Mouse (Mus musculus) erythroblast, embryonic 14.5 days (primary cell): ENCODE results near the gene Hrh2. TPM values are rescaled to one million over a fixed set of nuclear protein-coding genes. Genes with fewer than 3 reads are reported as not detected.

ENCODE experiments used
- H3K27me3 ChIP-seq: 2 replicates; pipeline ENCODE4 v1.6.1; 2012; ENCODE audit warnings: inconsistent platforms; ENCODE audit not compliant: control insufficient read depth
- H3K36me3 ChIP-seq: 2 replicates; pipeline ENCODE4 v1.6.1; 2012; ENCODE audit warnings: mild to moderate bottlenecking, inconsistent platforms; ENCODE audit not compliant: control insufficient read depth
- H3K4me1 ChIP-seq: 2 replicates; pipeline ENCODE4 v1.6.1; 2012; ENCODE audit warnings: inconsistent platforms; ENCODE audit not compliant: control insufficient read depth
- H3K4me3 ChIP-seq: replicated peaks from 2 replicates; pipeline ENCODE3; 2012; ENCODE audit warnings: moderate library complexity, mild to moderate bottlenecking, inconsistent platforms
- H3K9me3 ChIP-seq: 2 replicates; pipeline ENCODE4 v1.6.1; 2012; ENCODE audit warnings: low read length, inconsistent platforms, mixed read lengths; ENCODE audit not compliant: control insufficient read depth
- GATA1 ChIP-seq: IDR thresholded peaks from 2 replicates; pipeline ENCODE4 v1.6.1; 2012; ENCODE audit warnings: low read length, inconsistent platforms, mixed read lengths
- TAL1 ChIP-seq: IDR thresholded peaks from 3 replicates; pipeline ENCODE4 v1.6.1; 2012; ENCODE audit warnings: low read length, inconsistent platforms, mixed read lengths
- polyA plus RNA-seq: library from polyadenylated mRNA; stranded (reverse); fragments of >175 nt; gene quantifications from 2 replicates; pipeline ENCODE4 v1.2.3, GENCODE M21; 2012

Gene Hrh2
- polyA plus RNA-seq, 1 experiment, result not detected

DNA sequence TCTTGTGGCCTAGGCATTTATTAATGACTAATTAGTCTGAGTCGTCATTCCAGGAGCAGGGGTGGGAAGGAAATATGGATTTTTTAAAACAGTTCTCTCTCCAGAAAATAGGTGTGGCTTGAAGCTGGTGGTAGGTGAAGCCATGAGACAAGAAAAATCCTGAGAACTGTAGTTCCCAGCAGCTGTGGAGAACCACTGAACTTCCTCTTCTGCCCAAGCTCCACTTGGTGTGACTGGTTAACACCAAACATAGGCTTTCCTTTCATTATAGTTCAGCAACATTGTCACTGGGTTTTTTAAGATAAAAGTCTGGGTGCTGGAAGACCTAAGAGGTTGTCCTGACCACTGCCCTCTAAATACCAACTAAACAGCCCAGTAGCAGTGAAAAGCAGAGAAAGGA is 31.4 kb upstream of the Hrh2 start:
- TF ChIP-seq GATA1 (no peak), TAL1 (no peak)
- H3K4me3 ChIP-seq, result no peak overlapping the region

DNA sequence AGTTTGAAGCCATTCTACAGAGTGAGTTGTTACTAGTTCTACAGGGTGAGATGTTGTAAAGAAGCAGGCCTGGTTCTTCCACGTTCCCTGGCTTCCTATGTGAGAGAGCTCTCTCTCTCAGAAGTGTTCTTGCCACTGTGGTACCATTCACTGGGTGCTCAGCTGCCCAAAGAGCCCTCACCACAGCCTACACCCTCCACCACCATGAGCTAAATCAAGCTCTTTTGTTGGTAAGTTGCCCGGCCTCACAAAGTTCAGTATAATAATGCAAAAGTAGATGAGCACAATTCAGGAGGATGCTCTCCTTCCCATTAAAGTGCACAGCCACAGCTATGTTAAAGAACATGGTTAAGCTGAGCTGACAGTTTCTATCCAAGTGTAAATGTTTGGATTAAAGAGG is 30.4 kb upstream of the Hrh2 start:
- Histone ChIP-seq H3K4me1 (no peaks in the 10 kb centered on the region), H3K36me3 (no peaks in the 10 kb centered on the region), H3K9me3 (no peaks in the 10 kb centered on the region), H3K27me3 (no peaks in the 10 kb centered on the region), H3K4me3 (no peak overlapping the region)
- TF ChIP-seq TAL1 (no peak), GATA1 (no peak)

More for the DNA sequence above, 31.4 kb upstream of the Hrh2 start:
- Histone ChIP-seq H3K4me1 (no peaks in the 10 kb centered on the region), H3K27me3 (no peaks in the 10 kb centered on the region), H3K9me3 (no peaks in the 10 kb centered on the region), H3K36me3 (no peaks in the 10 kb centered on the region)

DNA sequence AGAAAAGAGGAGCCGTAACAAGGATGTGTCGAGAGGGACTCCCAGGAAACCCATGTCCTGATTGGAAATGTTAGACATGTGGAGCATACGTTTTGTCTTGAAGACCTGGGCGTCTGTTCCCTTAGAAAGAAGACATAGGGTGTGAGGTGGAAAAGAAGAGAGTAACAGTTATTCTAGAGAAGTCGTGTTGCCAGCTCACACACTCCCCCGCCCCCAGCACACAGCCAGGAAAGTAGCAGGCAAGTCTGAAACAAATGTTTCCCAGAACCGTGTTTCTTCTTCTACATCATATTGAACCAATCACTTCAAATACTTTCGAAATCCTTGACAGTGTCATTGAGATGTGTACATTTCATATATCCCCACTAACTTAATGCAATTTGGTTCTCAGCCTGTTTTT is 28.6 kb upstream of the Hrh2 start:
- no peak for TF ChIP-seq TAL1
- no peak overlapping the region for H3K4me3 ChIP-seq
- H3K27me3 ChIP-seq, result no peaks in the 10 kb centered on the region
- no peaks in the 10 kb centered on the region for H3K36me3 ChIP-seq
- H3K4me1 ChIP-seq, result no peaks in the 10 kb centered on the region
- H3K9me3 ChIP-seq, result no peaks in the 10 kb centered on the region

DNA sequence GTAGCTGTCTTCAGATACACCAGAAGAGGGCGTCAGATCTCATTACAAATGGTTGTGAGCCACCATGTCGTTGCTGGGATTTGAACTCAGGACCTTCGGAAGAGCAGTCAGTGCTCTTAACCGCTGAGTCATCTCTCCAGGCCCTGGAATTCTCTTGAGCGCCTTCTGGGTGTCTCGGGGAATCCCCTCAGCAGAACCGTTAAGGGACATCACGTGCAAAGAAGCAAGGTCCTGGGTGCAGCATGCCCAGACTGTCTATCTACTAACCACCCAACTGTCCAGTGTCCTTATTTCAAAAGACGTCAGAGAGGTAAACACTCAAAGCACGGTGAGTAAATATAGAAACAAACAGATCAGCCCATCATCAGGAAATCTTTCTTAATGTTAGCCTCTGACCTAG is 27.5 kb upstream of the Hrh2 start:
- Histone ChIP-seq H3K4me1 (no peaks in the 10 kb centered on the region), H3K36me3 (no peaks in the 10 kb centered on the region), H3K27me3 (no peaks in the 10 kb centered on the region)

DNA sequence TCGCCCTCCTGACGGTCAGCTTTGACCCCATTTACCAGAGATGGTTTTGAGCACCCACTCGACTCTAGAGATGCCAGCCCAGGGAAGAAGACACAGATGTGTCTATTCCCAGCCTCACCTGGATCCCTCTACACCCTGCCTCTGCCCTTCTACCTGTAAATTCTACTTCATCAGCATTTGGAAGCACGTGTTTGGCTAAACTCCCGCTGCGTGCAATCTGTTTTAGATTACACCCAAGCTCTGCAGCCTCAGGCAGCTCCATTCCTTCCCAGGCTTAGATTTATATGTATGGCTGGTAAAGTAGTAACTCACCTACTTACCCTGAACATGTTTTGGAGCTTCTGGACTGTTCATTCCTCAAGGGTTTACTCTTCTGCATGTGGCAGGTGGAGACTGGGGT is 26.9 kb upstream of the Hrh2 start:
- H3K27me3 ChIP-seq, result no peaks in the 10 kb centered on the region
- no peaks in the 10 kb centered on the region for H3K9me3 ChIP-seq
- no peaks in the 10 kb centered on the region for H3K36me3 ChIP-seq
- H3K4me3 ChIP-seq, result no peak overlapping the region
- H3K4me1 ChIP-seq, result no peaks in the 10 kb centered on the region
- TF ChIP-seq TAL1 (no peak), GATA1 (no peak)

More for the DNA sequence above, 27.5 kb upstream of the Hrh2 start:
- TF ChIP-seq TAL1 (no peak), GATA1 (no peak)
- H3K9me3 ChIP-seq, result no peaks in the 10 kb centered on the region
- H3K4me3 ChIP-seq, result no peak overlapping the region

GRCm38 (mm10) chr13:54165765-54166164 is 26.2 kb upstream of the Hrh2 start:
- H3K36me3 ChIP-seq, result no peaks in the 10 kb centered on the region
- no peaks in the 10 kb centered on the region for H3K4me1 ChIP-seq
- no peak for TF ChIP-seq TAL1
- no peak for TF ChIP-seq GATA1
- no peaks in the 10 kb centered on the region; the same call in 1 of the 2 replicates for H3K9me3 ChIP-seq
- H3K27me3 ChIP-seq, result no peaks in the 10 kb centered on the region
- no peak overlapping the region for H3K4me3 ChIP-seq

DNA sequence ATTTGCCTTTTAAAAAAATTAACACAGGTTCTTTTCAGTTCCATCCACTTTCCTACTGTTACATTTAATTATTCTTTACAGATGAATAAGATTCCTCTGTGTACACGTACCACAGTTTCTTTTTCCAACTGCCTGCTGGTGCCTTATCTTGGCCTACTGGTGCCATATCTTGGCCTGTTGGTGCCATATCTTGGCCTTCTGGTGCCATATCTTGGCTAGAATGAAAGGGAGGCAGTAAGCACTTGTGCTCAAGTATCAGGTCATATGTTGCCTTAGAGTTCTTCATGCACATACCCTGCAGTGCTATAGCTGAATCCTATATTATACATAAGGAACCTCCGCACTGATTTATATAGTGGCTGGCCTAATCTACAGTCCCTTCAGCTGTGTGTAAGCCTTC is 24.9 kb upstream of the Hrh2 start:
- TF ChIP-seq GATA1 (no peak), TAL1 (no peak)
- H3K36me3 ChIP-seq, result no peaks in the 10 kb centered on the region
- no peaks in the 10 kb centered on the region for H3K4me1 ChIP-seq
- no peaks in the 10 kb centered on the region for H3K27me3 ChIP-seq
- H3K9me3 ChIP-seq, result peaks cover 3% of the 10 kb centered on the region
- H3K4me3 ChIP-seq, result no peak overlapping the region

DNA sequence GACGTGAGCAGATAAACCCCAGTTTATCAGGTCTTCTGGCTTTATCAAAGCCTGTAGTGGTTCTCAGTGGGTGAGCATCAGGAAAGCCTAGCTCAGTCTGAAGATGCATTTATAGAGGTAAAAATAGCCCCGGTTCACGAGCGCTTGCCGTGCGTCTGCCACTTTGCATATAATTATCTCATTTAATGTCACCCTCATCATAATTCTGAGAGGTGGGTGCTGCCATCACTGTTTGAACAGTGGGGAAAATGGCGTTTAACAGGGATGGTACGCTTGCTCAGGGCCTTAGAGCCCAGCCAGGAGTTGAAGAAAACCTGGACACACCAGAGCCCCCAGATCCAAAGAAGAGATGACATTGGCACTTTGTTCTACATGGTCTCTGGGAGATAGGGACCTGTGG is 23.3 kb upstream of the Hrh2 start:
- H3K9me3 ChIP-seq, result peaks cover 9% of the 10 kb centered on the region

GRCm38 (mm10) chr13:54170288-54170687 is 21.6 kb upstream of the Hrh2 start:
- no peak for TF ChIP-seq TAL1
- no peak for TF ChIP-seq GATA1
- peaks cover 16% of the 10 kb centered on the region for H3K9me3 ChIP-seq
- no peak overlapping the region for H3K4me3 ChIP-seq
- no peaks in the 10 kb centered on the region for H3K36me3 ChIP-seq
- H3K4me1 ChIP-seq, result no peaks in the 10 kb centered on the region
- no peaks in the 10 kb centered on the region for H3K27me3 ChIP-seq

More for the DNA sequence above, 23.3 kb upstream of the Hrh2 start:
- TF ChIP-seq TAL1 (no peak), GATA1 (no peak)
- Histone ChIP-seq H3K27me3 (no peaks in the 10 kb centered on the region), H3K4me3 (no peak overlapping the region), H3K4me1 (no peaks in the 10 kb centered on the region), H3K36me3 (no peaks in the 10 kb centered on the region)

DNA sequence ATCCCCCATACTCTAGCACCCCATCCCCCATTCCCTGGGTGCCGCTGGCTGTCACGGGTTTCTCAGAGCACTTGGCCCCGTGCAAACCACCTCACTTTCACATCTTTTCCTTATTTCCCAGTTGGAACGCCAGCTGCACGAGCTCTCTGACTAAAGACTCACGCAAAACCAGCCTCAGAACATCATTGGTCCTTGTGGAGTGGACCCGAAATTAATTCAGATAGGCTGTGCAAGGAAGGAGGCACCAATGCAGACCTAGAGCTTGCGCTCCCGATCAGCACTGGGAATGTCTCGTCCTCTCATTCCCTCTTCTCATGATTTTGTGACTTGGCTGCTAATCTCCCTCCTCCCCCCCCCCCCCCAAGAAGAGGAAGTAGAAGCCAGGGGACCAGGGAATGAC is 20.6 kb upstream of the Hrh2 start:
- H3K27me3 ChIP-seq, result no peaks in the 10 kb centered on the region
- TF ChIP-seq TAL1 (no peak), GATA1 (no peak)
- H3K9me3 ChIP-seq, result peaks cover 16% of the 10 kb centered on the region

More for the DNA sequence above, 20.6 kb upstream of the Hrh2 start:
- H3K4me3 ChIP-seq, result no peak overlapping the region
- no peaks in the 10 kb centered on the region for H3K4me1 ChIP-seq
- no peaks in the 10 kb centered on the region for H3K36me3 ChIP-seq
